Mouse (Mus musculus): ENCODE measurements around the gene Slc5a2. TPM values are rescaled to one million over a fixed set of nuclear protein-coding genes. Genes with fewer than 3 reads are reported as not detected.

The Slc5a2 gene
- total RNA-seq, 2 experiments from 2014 or later: not detected

DNA sequence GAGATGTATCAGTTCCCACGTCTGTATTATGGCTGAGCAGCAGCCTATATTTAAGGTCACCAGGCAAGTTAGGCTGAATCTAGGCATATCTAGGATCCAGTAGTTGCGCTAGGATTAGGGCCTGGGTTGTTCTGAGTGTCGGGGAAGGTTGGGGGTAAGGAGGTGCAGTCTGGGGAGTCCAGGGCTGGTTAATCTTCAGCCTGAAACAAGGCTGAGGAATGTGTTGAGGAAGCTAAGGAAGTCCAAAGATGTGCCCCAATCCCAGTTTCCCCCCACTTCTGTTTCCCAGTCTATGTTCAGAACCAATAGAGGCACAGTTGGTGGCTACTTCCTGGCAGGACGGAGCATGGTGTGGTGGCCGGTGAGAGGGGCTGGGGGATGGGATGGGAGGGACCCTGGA is 599 bp downstream of the Slc5a2 start:
- DNase-seq (ENCODE audit: low spot score in 2 of 2): no peak
- Histone ChIP-seq H3K27ac (no peak overlapping the region), H3K4me3 (no peak overlapping the region)

GRCm38 (mm10) chr7:128267391-128267790 is 1.9 kb downstream of the Slc5a2 start:
- Histone ChIP-seq H3K27ac (no peak overlapping the region), H3K4me3 (no peak overlapping the region)
- DNase-seq (ENCODE audit: low spot score in 2 of 2): no peak
- TF ChIP-seq CTCF (conservative IDR thresholded peaks at IDR 0.05): no peak

More for the DNA sequence above, 599 bp downstream of the Slc5a2 start:
- no peak for TF ChIP-seq CTCF (conservative IDR thresholded peaks at IDR 0.05)

- DNase-seq (ENCODE audit: low spot score in 2 of 2): no peak
- no peak for TF ChIP-seq CTCF (conservative IDR thresholded peaks at IDR 0.05)
- H3K4me3 ChIP-seq: no peak overlapping the region
- H3K27ac ChIP-seq: no peak overlapping the region
Measured at GRCm38 (mm10) chr7:128267813-128268212, 2.4 kb downstream of the Slc5a2 start.

DNA sequence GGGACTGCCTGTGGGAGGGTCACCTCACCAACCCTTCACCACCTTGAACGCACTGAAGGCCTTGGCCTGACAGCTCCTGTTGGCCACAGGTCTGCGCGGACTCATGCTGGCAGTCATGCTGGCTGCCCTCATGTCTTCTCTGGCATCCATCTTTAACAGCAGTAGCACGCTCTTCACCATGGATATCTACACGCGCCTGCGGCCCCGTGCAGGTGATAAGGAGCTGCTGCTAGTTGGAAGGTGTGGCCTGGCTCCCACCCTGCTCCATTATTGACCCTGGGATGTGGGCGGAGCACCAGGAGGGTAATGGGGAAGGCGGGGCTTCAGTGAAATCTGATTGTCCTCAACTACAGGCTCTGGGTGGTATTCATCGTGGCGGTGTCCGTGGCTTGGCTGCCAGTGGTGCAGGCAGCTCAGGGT is 5.0 kb downstream of the Slc5a2 start:
- Histone ChIP-seq H3K27ac (no peak overlapping the region), H3K4me3 (no peak overlapping the region)
- DNase-seq (ENCODE audit: low spot score in 2 of 2): no peak
- no peak for TF ChIP-seq CTCF (conservative IDR thresholded peaks at IDR 0.05)

DNA sequence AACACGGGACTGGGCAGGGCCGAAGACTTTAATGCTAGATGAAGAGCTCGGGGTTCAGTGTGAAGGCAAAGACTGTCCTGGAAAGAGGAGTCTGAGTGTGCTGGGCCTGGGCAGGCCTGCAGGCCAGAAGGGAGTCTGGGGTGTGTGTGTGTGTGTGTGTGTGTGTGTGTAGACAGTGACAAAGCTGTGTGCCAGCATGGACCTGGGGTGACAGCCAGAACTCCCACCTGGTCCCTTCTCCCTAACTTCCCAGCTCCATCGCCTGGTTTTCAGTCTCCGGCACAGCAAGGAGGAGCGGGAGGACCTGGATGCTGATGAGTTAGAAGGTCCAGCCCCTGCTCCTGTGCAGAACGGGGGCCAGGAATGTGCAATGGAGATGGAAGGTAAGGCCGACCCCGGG is 6.0 kb downstream of the Slc5a2 start:
- no peak overlapping the region for H3K27ac ChIP-seq
- no peak for TF ChIP-seq CTCF (conservative IDR thresholded peaks at IDR 0.05)
- no peak overlapping the region for H3K4me3 ChIP-seq
- DNase-seq (ENCODE audit: low spot score in 2 of 2): no peak

DNA sequence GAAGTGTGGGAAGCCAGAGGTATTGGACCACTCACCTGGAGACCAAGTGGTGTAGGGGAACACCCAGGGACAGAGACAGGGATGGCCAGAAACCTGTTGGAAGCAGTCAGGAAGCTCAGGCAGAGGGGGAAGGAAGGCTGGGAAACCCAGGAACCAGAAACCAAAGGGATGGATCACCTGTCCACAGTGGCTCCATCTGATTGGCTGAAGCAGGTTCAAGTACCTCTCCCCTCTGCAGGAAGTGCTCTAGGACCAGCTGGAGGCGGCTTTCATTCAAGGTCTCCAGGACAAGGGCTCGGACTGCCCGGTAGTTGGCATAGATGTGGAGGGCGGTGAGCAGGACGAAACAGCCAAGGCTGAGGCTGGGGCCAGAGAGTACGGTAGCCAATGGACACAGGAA is 10.6 kb downstream of the Slc5a2 start:
- H3K27ac ChIP-seq: no peak overlapping the region
- DNase-seq (ENCODE audit: low spot score in 2 of 2): no peak
- H3K4me3 ChIP-seq: no peak overlapping the region
- no peak for TF ChIP-seq CTCF (conservative IDR thresholded peaks at IDR 0.05)

DNA sequence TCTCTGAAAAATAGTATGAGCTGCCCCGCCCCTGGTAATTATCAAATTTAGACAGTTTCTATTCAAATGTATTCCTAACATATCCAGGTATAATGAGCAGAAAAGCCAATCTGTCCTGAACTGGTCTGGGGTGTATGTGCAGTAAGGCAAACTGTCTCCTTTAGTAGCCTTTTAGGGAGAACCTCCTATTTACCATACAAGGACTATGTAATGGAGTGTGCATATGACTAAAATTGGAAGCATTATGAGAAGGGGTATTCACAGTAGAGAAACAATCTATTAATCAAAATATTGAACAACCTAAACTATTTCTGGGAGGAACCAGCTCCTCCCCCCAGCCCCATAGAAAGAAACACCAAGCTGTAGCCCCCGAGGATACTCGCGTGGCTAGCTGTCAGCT is 14.3 kb downstream of the Slc5a2 start:
- TF ChIP-seq CTCF (conservative IDR thresholded peaks at IDR 0.05): no peak
- Histone ChIP-seq H3K4me3 (no peak overlapping the region), H3K27ac (no peak overlapping the region)
- DNase-seq (ENCODE audit: low spot score in 2 of 2): no peak

- TF ChIP-seq CTCF (conservative IDR thresholded peaks at IDR 0.05): no peak
- no peak overlapping the region for H3K4me3 ChIP-seq
- no peak for DNase-seq (ENCODE audit: low spot score in 2 of 2)
- no peak overlapping the region for H3K27ac ChIP-seq
Measured at GRCm38 (mm10) chr7:128281765-128282164, 16.3 kb downstream of the Slc5a2 start.

- DNase-seq (ENCODE audit: low spot score in 2 of 2): no peak
- TF ChIP-seq CTCF (conservative IDR thresholded peaks at IDR 0.05): no peak
- no peak overlapping the region for H3K27ac ChIP-seq
- no peak overlapping the region for H3K4me3 ChIP-seq
Measured at GRCm38 (mm10) chr7:128282532-128283244, 17.2 kb downstream of the Slc5a2 start.

DNA sequence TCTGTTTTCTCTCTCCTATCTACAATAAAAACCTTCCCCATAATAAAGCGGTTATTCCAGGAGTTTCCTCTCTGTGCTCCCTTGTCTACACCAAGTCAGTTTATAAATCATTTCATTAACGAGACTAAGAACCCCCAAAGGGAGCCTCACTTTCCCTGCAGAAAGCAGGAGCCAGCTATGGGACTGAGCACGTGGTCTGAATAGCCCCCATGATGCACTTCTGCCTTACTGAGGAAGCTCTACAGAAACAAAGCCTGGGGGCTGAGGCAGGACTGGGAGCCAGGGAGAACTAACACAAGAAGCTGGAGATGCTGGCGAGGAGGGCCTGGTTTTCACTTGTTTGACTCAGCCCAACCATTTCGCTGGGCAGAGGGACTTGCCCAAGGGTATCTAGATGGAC is 18.6 kb downstream of the Slc5a2 start:
- H3K27ac ChIP-seq: no peak overlapping the region
- no peak for TF ChIP-seq CTCF (conservative IDR thresholded peaks at IDR 0.05)
- no peak for DNase-seq (ENCODE audit: low spot score in 2 of 2)
- H3K4me3 ChIP-seq: no peak overlapping the region

GRCm38 (mm10) chr7:128285060-128285459 is 19.6 kb downstream of the Slc5a2 start:
- Histone ChIP-seq H3K4me3 (no peak overlapping the region), H3K27ac (no peak overlapping the region)
- DNase-seq (ENCODE audit: low spot score in 2 of 2): no peak
- no peak for TF ChIP-seq CTCF (conservative IDR thresholded peaks at IDR 0.05)

DNA sequence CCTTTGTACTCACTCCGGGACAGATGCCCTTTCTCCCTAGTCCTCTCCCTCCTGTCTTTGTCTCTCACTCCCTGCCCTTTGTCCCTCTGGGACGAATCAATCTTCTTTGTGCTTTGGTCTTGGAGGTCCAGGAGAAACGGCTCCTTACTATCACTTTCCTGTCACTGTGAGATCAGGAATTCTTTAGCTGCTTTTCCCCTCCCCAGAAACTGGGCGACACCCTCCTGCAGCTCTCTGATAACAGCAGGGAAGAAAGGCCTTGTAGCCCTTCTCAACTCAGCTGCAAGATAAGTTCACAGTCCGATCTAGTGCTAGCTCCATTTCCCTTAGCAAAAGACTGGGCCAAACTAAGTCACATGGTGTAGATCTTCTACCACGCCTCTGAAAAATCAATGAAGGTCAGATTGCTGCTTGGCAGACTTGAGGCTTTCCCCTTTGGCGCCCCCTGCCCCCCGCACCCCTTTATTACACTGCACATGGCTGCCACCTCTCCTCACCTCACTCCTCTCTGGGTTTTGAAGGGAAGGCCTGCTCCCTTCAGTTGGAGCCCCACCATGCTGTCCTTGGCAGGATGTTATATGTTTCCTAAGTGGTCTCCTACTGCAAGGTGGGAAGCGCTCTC is 23.6 kb downstream of the Slc5a2 start:
- TF ChIP-seq CTCF (conservative IDR thresholded peaks at IDR 0.05): peak; percentile 54
- DNase-seq (ENCODE audit: low spot score in 2 of 2): no peak
- Histone ChIP-seq H3K4me3 (no peak overlapping the region), H3K27ac (no peak overlapping the region)

DNA sequence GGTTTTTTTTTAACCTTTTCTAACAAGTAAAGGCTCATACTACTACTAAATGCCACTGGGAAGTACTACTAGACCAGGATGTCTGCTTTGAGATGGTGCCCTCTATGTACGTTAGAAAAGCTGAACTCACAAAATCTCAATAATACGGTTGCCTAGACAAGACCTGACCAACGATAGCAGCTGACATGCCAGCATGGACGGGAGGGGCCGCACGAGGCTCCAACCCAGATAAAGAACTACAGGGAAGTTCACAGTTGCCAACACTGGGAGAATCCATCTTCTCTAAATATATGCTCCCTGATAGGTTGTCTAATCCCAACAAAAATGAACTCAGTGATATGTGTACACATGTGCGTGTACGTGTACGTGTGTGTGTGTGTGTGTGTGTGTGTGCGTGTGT is 29.3 kb downstream of the Slc5a2 start:
- no peak for DNase-seq (ENCODE audit: low spot score in 2 of 2)
- Histone ChIP-seq H3K27ac (no peak overlapping the region), H3K4me3 (no peak overlapping the region)
- TF ChIP-seq CTCF (conservative IDR thresholded peaks at IDR 0.05): no peak

DNA sequence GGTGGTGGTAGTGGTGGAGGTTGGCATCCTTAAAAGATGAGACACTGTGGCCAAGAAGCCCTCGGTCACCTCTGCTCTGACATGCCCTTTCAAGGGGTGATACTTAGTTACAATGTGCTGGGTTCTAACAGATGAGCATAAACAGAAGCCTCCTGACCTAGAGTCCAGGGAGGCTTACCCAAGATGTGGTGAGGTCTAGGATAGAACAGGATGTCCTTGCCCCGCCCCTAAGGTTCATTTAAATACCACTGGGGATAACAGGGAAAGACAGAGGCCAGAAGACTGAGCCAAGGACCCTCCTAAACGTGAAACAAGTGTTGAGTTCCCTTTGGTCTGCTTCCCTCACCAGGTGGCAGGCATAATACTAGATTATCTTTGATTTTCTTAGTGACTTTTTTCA is 31.1 kb downstream of the Slc5a2 start:
- no peak for TF ChIP-seq CTCF (conservative IDR thresholded peaks at IDR 0.05)

More for the DNA sequence above, 31.1 kb downstream of the Slc5a2 start:
- H3K4me3 ChIP-seq: no peak overlapping the region
- DNase-seq (ENCODE audit: low spot score in 2 of 2): no peak
- H3K27ac ChIP-seq: no peak overlapping the region

Data from layer of hippocampus, adult 2 months (tissue).